ENCODE assay signal across 18 mouse cellular contexts in the genomic region with DNA sequence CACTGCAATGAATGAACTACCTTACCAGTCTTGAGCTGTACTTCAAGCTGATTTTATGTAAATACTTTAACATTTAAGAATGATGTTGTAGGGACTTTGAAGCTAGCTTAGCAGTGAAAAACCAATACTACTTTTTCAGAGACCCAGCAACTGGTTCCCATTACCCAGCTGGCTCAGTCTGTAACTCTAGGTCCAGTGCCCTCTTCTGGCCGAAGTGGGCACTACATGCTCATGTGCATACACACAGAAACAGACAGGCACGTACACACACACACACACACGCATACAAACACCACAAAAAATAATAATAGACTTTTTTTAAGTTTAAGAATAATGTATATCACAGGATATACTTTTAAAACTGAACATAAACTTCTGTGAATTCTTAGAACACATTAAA.
DNase-seq lines count a peak whose midpoint lies in the region; ATAC-seq and TF ChIP-seq lines count a peak whose summit lies in the region.
"Had no signal": no experiment of that assay in that cellular context is flagged by ENCODE, and none has a peak within 500 bp of the region (broad histone marks: within the 10 kb centered on the region; RNA-seq: fewer than 3 reads in every experiment).

No protein-coding gene starts in this region.

- H3K4me1 ChIP-seq in lung, postnatal 0 days (ENCODE audit: insufficient read depth, low read depth, low read length) = no peaks in the 10 kb centered on the region
- H3K4me1 ChIP-seq in lung, adult 2 months (ENCODE audit: control insufficient read depth, insufficient read depth, low read length) = no peaks in the 10 kb centered on the region
- no peaks in the 10 kb centered on the region for H3K4me1 ChIP-seq in MEL (ENCODE audit: control insufficient read depth in 1 of 2, insufficient read depth in 2 of 2, low read length in 2 of 2)
- H3K4me1 ChIP-seq: heart, embryonic 13.5 days; limb, embryonic 15.5 days; stomach, embryonic 15.5 days had no signal

- no peak for DNase-seq in gastrocnemius, adult 2 months
- no peak for DNase-seq in gastrocnemius, postnatal 10 days
- DNase-seq in lung, postnatal 0 days (ENCODE audit: low spot score) = no peak
- DNase-seq in lung, adult 2 months = no peak
- DNase-seq in MEL (ENCODE audit: low read depth, low spot score) = peak; percentile 34
- DNase-seq in induced T-regulatory cell, adult 2 months (ENCODE audit: low read depth) = peak; percentile 16
- no peak for DNase-seq in adrenal gland, postnatal 4 days (ENCODE audit: low spot score in 2 of 2)
- no peak for DNase-seq in thymus, postnatal 0 days (ENCODE audit: low spot score)
- DNase-seq: adrenal gland, postnatal 36 days; cerebellum, adult 18-20 months; kidney, adult 18-20 months; lung, postnatal 4 days had no signal

- H3K9me3 ChIP-seq in lung, postnatal 0 days (ENCODE audit: low read length) = no peaks in the 10 kb centered on the region
- H3K9me3 ChIP-seq in MEL (replicated peaks; ENCODE audit: insufficient read depth, low read length) = no peaks in the 10 kb centered on the region
- H3K9me3 ChIP-seq: forebrain, embryonic 15.5 days; hindbrain, embryonic 10.5 days; limb, embryonic 15.5 days; neural tube, embryonic 13.5 days; stomach, embryonic 15.5 days had no signal

- no peaks in the 10 kb centered on the region for H3K27me3 ChIP-seq in lung, postnatal 0 days (replicated peaks; ENCODE audit: insufficient read depth, low read length)
- peaks cover 0 to 2% of the 10 kb centered on the region in 2 experiments; a peak in 1 of 4 replicates for H3K27me3 ChIP-seq in MEL (ENCODE audit: control insufficient read depth in 1 of 2, insufficient read depth in 2 of 2, low read length in 2 of 2)
- H3K27me3 ChIP-seq: forebrain, embryonic 15.5 days; heart, embryonic 13.5 days; limb, embryonic 15.5 days; neural tube, embryonic 13.5 days; stomach, embryonic 15.5 days had no signal

- no peak for ATAC-seq in lung, postnatal 0 days
- ATAC-seq: forebrain, embryonic 15.5 days had no signal

- no peak overlapping the region for H3K4me2 ChIP-seq in lung, postnatal 0 days (replicated peaks; ENCODE audit: low read depth, low read length)
- H3K4me2 ChIP-seq: forebrain, embryonic 15.5 days; heart, embryonic 13.5 days; limb, embryonic 15.5 days; neural tube, embryonic 13.5 days; stomach, embryonic 15.5 days had no signal

- peak; percentile 8; the same call in 1 of the 2 replicates for TF ChIP-seq CTCF in gastrocnemius, adult 2 months (IDR thresholded peaks at IDR 0.05)
- TF ChIP-seq CTCF in lung, postnatal 0 days (IDR thresholded peaks at IDR 0.05) = 0 out of 2 replicates have a peak, but pooled peaks have one; percentile 17
- TF ChIP-seq CTCF in lung, adult 2 months (IDR thresholded peaks at IDR 0.05; ENCODE audit: insufficient read depth, low read length) = no peak
- TF ChIP-seq CTCF in MEL (IDR thresholded peaks at IDR 0.05 in 2 of 3, conservative IDR thresholded peaks at IDR 0.05 in 1 of 3; ENCODE audit: control insufficient read depth in 1 of 3, insufficient read depth in 1 of 3, low read depth in 2 of 3, low read length in 3 of 3, poor library complexity in 1 of 3, severe bottlenecking in 1 of 3) = peak; percentile 32 to 45 (median 42); a peak in 5 of 6 replicates

- TF ChIP-seq POLR2A in lung, adult 2 months (IDR thresholded peaks at IDR 0.05; ENCODE audit: borderline replicate concordance, extremely low read depth, low read depth, low read length) = no peak
- TF ChIP-seq POLR2A in MEL (IDR thresholded peaks at IDR 0.05; ENCODE audit: control insufficient read depth in 1 of 2, insufficient read depth in 1 of 2, low read depth in 1 of 2, low read length in 2 of 2, poor library complexity in 1 of 2) = no peak

- no peak overlapping the region for H3K27ac ChIP-seq in gastrocnemius, adult 2 months
- no peak overlapping the region for H3K27ac ChIP-seq in lung, postnatal 0 days (ENCODE audit: low read length)
- H3K27ac ChIP-seq in MEL (ENCODE audit: control insufficient read depth, low read depth, low read length) = no peak overlapping the region
- H3K27ac ChIP-seq: forebrain, embryonic 15.5 days; heart, embryonic 13.5 days; hindbrain, embryonic 10.5 days; limb, embryonic 15.5 days; neural tube, embryonic 13.5 days; stomach, embryonic 15.5 days had no signal

- intact Hi-C loops in gastrocnemius, adult 2 months (cut with DNase I) = no loop called here

- no peak for TF ChIP-seq EP300 in lung, postnatal 0 days (IDR thresholded peaks at IDR 0.05)
- TF ChIP-seq EP300 in MEL (IDR thresholded peaks at IDR 0.05; ENCODE audit: low read depth in 1 of 2, low read length in 2 of 2) = no peak

- 87% methylated on average over 3 of the region's 3 CpGs for WGBS in lung, postnatal 0 days
- WGBS in lung, adult 2 months = 89% methylated on average over 3 of the region's 3 CpGs

- no peaks in the 10 kb centered on the region for H3K79me2 ChIP-seq in MEL (ENCODE audit: control insufficient read depth, insufficient read depth, low read length, poor library complexity)

- H3K4me3 ChIP-seq in gastrocnemius, adult 2 months = no peak overlapping the region
- no peak overlapping the region for H3K4me3 ChIP-seq in lung, postnatal 0 days (ENCODE audit: low read depth, low read length)
- H3K4me3 ChIP-seq in lung, adult 2 months (replicated peaks; ENCODE audit: extremely low read depth, low read depth, low read length) = no peak overlapping the region
- no peak overlapping the region for H3K4me3 ChIP-seq in MEL (ENCODE audit: control insufficient read depth in 1 of 2, insufficient read depth in 1 of 2, low read depth in 2 of 2, low read length in 2 of 2)
- H3K4me3 ChIP-seq: forebrain, embryonic 15.5 days; heart, embryonic 13.5 days; hindbrain, embryonic 10.5 days; limb, embryonic 15.5 days; neural tube, embryonic 13.5 days; stomach, embryonic 15.5 days had no signal

- H3K36me3 ChIP-seq in lung, postnatal 0 days (ENCODE audit: insufficient read depth, low read length) = no peaks in the 10 kb centered on the region
- H3K36me3 ChIP-seq in MEL (ENCODE audit: control insufficient read depth in 1 of 2, insufficient read depth in 2 of 2, low read length in 2 of 2) = no peaks in the 10 kb centered on the region
- H3K36me3 ChIP-seq: forebrain, embryonic 15.5 days; heart, embryonic 13.5 days; hindbrain, embryonic 10.5 days; limb, embryonic 15.5 days; neural tube, embryonic 13.5 days; stomach, embryonic 15.5 days had no signal

- no peak; the same call in 1 of the 2 replicates for TF ChIP-seq RAD21 in MEL (IDR thresholded peaks at IDR 0.05; ENCODE audit: low read depth, low read length)

- H3K9ac ChIP-seq in lung, postnatal 0 days (replicated peaks; ENCODE audit: low read depth) = no peak overlapping the region
- H3K9ac ChIP-seq in MEL (ENCODE audit: control insufficient read depth, low read depth, low read length, poor library complexity, severe bottlenecking) = no peak overlapping the region
- H3K9ac ChIP-seq: forebrain, embryonic 15.5 days; heart, embryonic 13.5 days; limb, embryonic 15.5 days; neural tube, embryonic 13.5 days; stomach, embryonic 15.5 days had no signal

TF ChIP-seq in MEL, 35 proteins besides CTCF, POLR2A, EP300 and RAD21:
- TF ChIP-seq MAZ (IDR thresholded peaks at IDR 0.05; ENCODE audit: low read depth, low read length) = no peak
- TF ChIP-seq SMC3 (IDR thresholded peaks at IDR 0.05; ENCODE audit: low read depth, low read length) = peak; percentile 33; the same call in 1 of the 2 replicates

Comparison
In these comparisons a context has a peak if more than half of its experiments do, and no peak if none do; other contexts are left out.
1. DNase-seq: peak in MEL (single experiment) and induced T-regulatory cell, adult 2 months (single experiment); none in gastrocnemius, adult 2 months (single experiment), gastrocnemius, postnatal 10 days (single experiment), lung, postnatal 0 days (single experiment), lung, adult 2 months (single experiment), adrenal gland, postnatal 4 days (0 of 2) and thymus, postnatal 0 days (single experiment).